Mouse (Mus musculus) layer of hippocampus, adult 11-12 months (tissue): ENCODE measurements around the gene Tnfrsf25.

Experiments used
- DNase-seq: peaks from one replicate; pipeline ENCODE4 v3.0.0; 2022; ENCODE audit warnings: low spot score

Tnfrsf25 gene

DNA sequence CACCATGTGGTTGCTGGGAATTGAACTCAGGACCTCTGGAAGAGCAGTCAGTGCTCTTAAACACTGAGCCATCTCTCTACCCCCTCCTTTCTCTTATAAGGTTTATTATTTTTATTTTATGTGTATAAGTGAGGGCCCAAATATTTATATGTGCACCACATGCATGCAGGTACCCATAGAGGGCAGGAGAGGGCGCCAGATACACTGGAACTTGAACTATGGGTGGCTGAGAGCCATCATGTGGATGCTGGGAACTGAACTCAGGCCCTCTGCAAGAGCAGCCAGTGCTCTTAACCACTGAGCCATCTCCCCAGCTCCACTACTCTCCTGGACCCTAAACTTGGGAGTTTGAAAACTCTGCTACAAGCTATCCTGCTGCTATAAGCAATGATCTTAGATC lies 27.9 kb downstream of the Tnfrsf25 start:
- DNase-seq = no peak

DNA sequence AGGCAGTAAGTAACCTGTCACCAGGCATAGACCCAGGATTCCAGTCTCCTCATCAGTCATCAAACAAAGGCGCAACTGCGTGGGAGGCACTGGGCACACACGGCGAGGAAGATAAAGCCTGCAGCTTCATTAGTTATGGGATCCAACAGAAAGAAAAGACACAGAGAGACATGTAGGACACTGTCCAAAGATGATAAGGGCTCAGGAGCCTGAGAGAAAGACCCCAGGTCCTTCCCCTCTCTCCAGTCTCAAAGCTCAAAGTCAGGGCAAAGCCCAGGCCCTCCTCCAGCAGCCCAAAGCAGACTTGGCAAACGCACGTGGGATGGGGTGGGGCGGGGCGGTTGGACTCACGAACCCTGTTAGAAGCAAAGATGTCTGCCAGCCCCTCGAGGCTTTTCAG lies 29.7 kb downstream of the Tnfrsf25 start:
- DNase-seq = no peak

DNA sequence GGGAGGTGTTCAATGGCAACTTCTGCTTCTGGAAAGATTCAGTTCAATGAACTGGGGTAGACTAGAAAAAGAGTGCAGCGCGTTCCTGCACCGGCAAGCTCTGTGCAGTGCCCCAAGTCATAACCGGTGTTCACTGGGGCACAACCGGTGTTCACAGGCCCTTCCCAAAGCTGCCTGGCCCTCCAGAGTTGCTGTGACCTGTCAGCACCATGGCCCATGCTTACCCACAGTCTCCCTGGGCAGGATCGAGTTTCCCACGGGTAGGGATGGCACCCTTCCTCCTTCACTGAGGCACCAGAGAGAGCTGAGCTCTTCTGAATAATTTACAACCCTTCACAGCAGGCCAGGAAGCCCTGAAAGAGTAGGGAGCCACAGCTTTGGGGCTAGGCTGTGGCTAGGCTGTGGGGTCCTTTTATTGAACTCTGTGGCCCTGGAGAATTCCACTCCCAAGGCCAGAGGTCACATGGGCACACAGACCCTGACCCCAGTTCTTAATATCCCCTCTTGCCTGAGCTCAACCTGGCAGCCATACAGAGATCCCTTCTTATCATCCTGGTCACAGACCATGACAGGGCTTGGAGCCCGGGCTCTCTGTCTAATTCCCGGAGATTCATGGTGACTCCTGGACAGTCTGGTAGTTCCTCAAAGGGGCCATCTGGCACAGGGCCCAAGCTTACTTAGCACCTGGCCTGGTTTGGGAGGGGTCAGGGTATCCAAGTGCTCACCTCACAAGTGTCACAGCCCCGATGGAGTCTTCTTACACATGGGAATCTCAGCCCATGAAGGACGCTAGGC lies 30.5 kb downstream of the Tnfrsf25 start:
- no peak for DNase-seq

DNA sequence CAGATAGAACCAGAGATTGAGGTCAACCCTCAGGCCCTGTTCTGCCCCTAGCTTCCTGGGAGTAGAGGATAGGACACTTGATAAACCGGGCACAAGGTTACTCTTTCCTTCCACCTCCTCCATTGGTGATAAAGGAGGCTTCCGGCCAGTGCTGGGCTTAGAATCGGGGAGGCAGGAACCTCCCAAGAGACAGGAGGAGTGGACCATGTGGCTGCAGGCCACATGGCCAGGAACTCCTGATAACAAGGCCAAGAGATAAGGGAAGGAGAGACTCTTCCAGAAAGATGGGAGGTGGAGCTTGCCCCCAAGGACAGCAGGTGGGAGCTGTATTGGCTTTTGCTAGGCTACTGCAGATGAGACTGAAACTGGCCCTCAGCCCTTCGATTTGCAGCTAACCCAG lies 34.8 kb downstream of the Tnfrsf25 start:
- no peak for DNase-seq

DNA sequence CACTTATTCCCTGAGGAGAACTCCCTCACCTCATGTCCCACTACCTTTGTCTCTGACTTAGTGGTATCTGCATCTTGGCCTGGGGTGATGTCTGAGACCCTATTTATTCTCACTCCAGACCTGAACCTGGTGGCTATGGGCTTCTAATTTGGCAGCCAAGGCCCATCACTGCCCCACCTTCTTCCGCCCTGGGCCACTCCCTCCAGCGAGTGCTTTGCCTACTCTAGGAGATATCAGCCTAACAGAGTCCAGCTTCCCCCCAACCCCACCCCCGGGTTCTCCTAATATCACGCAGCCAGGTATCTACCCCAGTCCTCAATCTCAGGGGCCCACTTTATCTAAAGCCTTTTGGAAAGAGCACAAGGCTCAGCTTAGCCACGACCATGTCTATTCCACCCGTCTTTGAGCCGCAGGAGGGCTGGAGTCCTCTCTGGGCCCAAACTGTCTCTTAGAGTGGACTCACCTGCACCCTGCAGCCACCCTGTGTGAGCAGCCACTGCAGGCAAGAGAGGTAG lies 35.8 kb downstream of the Tnfrsf25 start:
- no peak for DNase-seq

DNA sequence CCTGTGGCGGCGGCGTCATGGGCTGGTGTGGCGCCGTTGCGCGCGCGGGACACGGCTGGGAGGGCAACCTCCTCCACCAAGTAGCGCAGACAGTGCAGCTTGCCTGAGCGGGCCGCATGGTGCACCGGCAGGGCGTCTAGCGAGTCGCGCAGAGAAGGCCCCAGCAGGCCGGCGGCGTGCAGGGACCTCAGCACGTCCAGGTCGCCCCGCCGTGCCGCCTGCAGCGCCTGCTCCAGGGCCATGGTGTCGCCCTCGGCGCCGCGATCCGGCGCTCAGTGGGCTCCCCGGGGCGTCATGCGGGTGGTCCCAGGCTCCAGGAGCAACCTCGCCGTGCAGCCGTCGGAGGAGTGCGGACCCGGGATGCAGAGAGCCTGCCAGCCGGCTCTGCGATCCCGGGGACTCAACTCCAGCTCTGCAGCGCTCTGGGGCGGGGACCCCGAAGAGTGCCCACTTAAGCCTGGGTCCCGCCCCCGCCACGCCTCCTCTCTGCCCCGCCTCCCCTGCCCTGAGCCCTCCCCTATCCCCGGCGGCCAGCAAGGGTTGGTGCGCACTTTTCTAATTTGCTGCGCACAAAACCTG lies 36.3 kb downstream of the Tnfrsf25 start, which contains the start of gene Espn:
TSS of gene Espn (minus strand) at position 406 of the 579 bp plus-strand sequence.
- DNase-seq = no peak

DNA sequence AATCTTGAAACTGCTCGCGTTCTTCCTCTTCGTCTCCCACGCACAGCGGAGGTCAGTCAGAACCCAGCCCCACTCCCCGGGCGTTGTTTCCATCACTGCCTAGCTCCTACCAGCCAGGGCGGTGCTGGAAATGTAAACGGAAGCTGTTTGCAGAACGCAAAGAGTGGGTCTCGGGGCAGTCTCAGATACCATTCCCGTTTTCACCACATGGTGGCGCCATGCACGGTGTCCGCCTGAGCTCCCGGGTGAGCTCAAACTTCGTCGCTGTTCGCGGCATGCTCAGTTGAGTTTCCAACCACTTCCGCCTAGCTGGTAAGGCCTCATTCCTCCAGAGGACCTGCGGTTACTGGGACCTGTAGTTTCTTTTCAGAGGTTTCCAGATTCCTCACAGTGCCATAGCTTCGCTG lies 38.0 kb downstream of the Tnfrsf25 start:
- DNase-seq = peak; percentile 86

DNA sequence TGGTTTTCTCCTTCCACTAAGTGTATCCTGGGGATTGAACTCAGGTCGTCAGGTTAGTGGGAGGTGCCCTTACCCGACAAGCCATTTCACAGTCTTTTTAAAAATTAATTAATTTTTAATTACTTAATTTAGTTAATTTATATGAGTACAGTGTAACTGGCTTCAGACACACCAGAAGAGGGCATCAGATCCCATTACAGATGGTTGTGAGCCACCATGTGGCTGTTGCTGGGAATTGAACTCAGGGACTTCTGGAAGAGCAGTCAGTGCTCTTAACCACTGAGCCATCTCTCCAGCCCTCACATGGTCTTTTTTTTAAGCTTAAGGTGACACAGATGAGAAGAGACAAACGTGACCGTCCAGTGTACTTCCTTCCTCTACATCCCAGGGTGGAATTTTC lies 39.3 kb downstream of the Tnfrsf25 start:
- no peak for DNase-seq

DNA sequence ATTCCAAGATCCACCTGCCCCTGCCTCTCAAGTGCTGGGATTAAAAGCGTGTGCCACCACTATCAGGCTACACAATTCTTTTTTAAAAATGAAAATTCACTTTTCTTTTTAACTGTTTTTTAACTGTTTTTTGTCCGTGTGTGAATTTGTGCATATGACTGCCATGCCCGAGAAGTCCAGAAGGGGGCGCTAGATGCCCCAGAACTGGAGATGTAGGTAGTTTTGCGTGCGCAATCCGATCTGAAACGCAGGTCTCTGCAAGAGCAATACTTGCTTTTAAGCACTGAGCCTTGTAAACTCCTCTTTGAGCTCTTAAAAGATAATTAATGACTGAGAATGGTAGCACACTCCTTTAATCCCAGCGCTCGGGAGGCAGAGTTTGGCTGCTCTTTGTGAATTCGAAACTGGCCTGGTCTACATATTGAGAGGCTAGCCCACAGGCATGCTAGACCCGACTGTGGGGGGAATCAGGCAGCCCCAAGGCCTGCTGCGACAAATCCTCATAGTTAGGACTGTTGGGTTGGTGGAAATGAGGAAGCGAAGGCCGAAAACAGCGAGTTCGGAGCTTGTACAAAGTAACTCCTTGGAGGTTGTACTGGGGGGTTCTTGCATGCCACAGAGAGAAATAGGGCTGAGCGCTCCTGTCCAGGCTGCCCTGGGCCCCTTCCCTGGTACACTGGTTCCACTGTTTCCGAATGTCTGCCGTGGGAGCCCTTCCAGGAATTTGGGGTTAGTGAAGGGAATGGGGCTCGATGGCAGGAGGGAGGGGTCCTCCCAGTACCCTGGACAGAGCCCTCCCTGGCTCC lies 42.2 kb downstream of the Tnfrsf25 start:
- DNase-seq = peak; percentile 61

DNA sequence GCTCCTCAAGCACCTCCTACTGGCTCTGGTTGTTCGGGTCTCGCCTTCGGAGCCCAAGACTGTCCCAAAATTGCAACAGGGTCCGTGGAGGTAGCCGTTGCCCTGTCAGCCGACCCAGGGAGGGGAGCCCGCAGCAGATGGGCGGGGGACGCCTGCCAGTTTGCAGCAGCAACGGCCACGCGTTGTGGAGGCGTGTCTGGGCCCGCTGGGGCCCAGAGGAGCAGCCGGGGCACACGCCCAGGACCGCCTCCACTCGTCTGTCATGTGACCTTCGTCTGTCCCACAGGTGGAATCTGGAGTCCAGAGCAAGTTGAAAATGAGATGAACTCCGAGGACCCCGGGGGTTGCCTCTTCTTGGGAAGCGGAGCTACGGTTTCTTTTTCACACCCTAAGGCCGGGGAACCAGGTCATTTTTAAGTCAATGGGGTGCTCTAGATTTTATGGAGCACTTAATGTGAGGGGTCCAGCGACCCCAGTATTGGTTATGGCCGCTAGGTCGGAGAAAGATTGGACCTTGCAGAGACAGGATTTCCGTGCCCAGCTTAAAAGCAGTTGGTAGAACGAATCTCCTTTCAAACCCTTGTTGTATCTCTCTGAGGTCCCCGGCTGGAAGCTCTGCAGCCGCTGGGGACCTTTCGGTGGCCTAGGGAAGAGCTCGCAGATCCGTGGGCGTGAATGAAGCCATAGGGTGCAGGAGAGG lies 43.0 kb downstream of the Tnfrsf25 start, which contains the start of gene Hes2:
TSS of gene Hes2 (plus strand) at position 283 of the 700 bp plus-strand sequence.
- DNase-seq = no peak

DNA sequence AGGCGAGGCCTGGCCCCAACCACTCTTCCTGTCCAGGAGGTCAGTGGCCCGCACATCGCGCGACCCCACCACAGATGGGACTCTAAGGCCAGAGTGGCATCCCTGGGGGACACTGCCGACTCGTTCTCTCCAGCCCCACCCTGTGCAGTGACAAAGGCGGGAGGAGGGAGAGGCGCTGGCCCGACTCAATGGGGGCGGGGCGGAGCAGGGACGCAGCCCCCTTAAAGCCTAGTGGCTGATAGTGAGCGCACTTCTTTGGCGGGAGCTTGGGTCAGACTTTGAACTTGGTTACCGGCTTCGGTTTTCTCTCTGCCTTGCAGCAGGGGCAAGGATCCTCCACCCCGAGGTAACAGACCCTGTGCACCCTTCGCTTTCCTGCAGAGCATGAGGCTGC lies 43.5 kb downstream of the Tnfrsf25 start:
- DNase-seq = no peak

DNA sequence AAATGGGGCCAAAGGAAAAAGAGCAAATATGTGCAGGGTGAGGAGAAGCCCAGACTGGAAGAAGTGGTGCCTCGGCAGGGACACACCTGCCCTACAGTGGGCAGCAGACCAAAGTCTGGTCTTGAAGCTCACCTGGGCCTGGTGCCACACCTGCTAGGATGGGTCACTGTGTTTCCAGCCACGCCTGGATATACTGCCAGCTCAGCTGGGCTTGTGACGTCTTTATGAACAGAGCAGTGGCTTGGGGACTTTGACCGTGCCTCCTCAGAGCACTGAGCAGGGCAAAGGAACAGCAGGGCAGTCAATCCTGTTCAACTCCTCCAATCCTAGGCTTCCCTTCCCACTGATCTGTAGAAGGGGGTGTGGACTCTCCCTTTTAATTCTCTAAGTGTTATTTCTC lies 45.0 kb downstream of the Tnfrsf25 start:
- DNase-seq = no peak

DNA sequence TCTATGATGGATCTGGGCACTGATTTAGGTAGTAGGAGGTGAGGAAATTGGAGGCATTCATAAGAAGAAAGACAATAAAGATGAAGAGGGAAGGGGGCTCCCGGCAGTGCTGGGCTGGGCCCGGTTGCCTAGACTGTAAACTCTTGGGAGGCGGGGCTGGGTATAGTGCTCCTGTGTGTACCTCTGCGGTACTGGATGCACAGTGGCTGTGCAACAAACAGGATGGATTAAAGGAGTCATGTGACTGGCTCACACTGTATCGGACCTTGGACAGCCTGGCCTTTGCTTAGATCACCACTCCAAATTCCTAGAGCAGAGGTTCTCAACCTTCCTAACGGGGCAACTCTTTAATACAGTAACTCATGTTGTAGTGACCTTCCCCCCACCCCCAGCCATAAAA lies 45.9 kb downstream of the Tnfrsf25 start:
- no peak for DNase-seq

DNA sequence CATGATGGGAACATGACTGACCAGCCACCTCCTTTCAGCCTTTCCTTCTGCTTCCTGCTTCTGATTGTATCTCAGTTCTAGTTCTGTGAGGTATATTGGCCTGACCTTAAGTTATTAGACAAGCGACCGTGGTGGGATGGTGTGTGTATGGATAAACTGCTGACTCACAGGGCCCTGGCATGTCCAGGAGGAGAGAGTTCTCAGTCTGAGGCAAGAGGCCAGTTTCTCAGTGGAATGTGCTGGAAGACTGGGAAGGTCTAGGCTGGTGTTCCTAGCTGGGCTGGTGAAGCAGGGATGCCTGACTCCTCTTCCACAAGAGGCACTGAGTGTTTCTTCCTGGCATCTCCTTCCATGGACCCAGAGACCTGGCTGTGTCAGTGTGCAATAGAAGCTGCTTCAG lies 47.0 kb downstream of the Tnfrsf25 start:
- DNase-seq = no peak

DNA sequence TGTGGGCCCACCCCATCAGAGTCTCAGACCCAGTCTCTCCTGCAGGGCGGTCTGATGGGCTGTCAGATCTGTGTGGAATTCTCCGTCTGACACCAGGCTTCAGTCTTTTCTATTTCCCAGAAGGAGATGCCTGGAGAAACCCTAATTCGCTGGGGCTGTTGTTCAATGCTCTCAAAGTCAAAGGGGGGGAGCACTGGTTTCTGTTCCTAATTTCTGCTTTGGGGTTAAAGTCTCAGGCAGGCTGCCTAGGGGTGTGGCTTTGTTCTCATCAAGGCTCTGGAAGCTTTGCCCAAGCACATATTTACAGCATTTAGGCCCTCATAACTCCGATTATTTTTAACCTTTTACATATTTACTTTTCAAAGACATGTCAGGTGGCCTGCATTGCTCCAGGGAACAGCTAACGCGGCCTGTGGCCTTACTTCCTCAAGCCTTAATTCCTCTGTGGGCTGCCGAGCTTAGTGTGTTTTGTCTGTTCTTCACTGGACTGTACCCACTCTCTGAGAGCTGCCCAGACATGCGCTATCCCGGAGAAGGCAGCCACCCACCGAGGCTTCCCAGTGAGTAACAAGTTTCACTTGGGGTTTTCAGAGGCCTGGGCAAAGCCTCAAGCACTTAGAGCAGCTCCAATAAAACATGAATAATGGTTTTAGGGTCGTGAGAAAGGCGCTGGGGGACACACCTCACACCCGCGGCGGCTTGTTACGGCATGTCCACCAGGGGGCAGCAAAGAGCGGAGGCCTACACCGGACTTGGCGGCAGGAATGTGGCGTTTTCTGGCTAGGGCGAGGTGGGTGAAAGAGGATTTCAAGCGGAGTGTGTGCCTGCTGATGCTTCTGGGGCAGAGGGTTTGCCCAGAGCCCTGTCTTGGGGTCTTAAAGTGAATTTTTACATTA lies 49.5 kb downstream of the Tnfrsf25 start:
- peak; percentile 65 for DNase-seq

DNA sequence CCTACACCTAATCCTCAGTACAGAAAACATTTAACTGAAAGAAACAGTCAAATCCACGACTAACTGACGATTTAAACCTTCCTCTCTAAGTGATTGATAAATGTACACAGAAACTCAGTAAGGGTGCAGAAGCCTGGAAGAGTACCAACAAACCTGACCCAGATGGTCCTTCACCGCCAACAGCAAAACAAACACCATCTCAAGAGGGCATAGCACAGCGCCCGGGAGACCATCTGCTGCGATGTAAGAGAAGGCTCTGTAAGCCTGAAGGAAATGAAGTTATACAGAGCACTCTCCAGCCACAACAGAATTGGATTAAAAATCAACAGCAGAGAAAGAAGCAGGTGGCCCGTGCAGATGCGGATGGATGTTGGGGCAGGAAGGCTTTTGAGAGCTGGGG lies 52.3 kb downstream of the Tnfrsf25 start:
- no peak for DNase-seq

DNA sequence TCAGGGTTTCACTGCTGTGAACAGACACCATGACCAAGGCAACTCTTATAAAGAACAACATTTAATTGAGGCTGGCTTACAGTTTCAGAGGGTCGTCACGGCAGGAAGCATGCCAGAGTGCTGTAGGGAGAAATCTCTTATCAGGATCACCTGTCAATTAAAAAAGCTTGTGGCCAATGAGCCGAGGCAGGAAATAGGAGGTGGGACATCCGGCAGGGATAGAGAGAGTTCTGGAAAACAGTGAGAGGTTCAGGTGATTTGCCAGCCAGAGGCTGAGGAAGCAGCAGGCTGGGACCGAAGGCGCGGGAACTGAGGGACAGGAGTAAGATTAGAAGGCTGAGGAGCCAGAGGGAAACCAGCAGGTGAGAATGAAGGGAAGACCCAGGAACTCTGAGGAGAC lies 53.4 kb downstream of the Tnfrsf25 start:
- no peak for DNase-seq
